Mouse (Mus musculus) hematopoietic stem cell, adult 5-6 weeks (primary cell): ENCODE results near the gene Tyw1. TPM values are rescaled to one million over a fixed set of nuclear protein-coding genes. Genes with fewer than 3 reads are reported as not detected.

Experiments
- ATAC-seq, 2 experiments: fragments of 125-278 bp in 1 of 2; replicated peaks in 1 of 2; 2 replicates each; pipeline ENCODE4 v1.8.0; 2016 to 2017; ENCODE audit warnings: inconsistent platforms in 2 of 2, mild to moderate bottlenecking in 2 of 2, moderate number of reproducible peaks in 2 of 2, low read depth in 1 of 2, moderate TSS enrichment in 1 of 2; ENCODE audit not compliant: low FRiP score in 2 of 2, poor library complexity in 2 of 2, severe bottlenecking in 2 of 2, insufficient read depth in 1 of 2, low TSS enrichment in 1 of 2
- total RNA-seq: library from RNA; stranded (forward); fragments of 172-1452, 232-1000 nt; gene quantifications from 2 replicates; pipeline ENCODE4 v1.2.3, GENCODE M21; 2017

Gene Tyw1
- 40.5 and 53.1 TPM in 2 replicates for total RNA-seq

DNA sequence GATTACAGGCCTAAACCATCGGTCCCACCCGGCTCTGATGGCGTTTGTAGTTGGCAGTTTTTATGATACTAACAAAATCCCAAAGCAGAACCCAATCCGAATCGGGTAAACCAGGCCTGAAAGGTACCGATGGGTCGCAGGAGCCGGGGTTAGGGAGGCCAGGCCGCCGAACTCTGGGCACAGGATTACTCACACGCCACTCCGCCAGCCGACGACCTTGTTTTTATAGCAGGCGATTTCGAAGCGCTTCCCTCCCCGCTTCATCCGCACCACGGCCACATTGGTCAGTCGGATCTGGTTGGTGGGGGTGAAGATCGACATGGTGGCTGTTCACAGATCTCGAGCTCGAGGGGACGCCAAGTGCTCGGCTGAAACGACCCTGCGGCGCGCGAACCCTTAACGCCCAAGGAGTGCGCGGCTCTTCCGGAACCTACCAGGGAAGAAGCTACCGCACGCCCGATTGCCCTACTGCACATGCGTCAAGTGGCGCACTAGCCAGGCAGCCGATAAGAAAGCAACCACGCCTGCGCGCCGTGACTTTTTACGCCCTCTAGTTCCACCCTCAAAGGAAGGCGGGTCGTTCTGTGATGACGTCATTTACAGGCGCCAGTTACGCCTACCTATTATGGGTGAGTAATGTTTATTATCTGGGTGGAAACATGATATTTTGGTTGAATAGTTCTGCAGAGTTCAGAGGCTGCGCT is at the start of gene Tyw1, which contains the start of gene Sbds:
Tyw1 (plus strand) TSS at position 603 of the 704 bp plus-strand sequence.
Sbds (minus strand) TSS at position 514 of the 704 bp plus-strand sequence.
- peak; percentile 79 to 83 for ATAC-seq

GRCm38 (mm10) chr5:130207299-130207698 is 48.1 kb upstream of the Tyw1 start:
- no peak for ATAC-seq

DNA sequence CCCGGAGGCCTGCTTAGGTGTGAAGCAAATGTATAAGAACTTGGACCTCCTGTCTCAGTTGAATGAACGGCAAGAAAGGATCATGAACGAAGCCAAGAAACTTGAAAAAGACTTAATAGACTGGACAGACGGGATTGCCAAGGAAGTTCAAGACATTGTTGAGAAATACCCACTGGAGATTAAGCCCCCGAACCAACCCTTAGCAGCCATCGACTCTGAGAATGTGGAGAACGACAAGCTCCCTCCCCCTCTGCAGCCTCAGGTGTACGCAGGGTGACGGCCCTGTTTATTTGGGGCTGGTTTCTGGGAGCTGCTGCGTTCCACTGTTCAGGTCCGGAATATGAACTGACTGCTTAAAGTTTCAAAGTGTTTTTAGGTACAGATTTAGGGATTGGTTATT is 42.5 kb upstream of the Tyw1 start:
- ATAC-seq: no peak

DNA sequence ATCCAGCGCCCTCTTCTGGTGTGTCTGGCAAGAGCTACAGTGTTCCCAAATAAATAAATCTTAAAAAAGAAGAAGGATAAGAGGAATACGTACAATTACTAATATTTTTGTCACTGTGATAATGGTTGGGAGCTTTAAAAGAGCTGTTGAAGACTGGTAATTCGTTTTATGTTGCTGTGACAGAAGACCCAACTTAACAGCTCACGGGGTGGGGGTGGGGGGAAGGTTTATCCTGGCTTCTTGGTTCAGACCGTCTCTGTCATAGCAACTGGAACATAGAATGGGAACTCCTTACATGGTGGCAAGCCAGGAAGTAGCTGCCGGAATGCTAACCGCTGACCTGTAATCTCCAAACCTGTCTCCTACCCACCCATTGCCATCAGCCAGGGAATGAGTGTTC is 38.6 kb upstream of the Tyw1 start, which contains the start of gene Tmem248:
Tmem248 (plus strand) TSS at position 301 of the 400 bp plus-strand sequence.
- ATAC-seq: no peak

DNA sequence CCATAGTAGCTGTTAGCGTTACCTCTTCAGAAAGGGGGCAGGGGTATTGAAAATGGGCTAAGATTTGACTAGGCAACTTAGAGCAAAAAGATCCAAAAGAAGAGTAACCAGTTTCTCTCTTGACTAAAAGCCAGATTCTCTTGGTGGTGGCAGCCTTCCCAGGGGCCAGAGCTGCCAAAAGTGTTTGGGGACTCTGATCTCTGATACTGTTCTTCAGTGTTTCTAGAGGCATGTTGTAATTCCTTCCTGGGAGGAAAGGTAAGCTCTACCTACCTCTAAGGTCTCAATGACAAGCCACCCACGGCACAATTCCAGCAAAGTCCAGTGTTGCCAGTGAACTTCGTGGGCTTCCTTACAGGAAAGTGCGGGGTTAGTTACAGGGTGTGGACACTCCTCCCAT is 38.0 kb upstream of the Tyw1 start:
- ATAC-seq: no peak

- ATAC-seq: no peak
These were observed 37.1 kb upstream of the Tyw1 start for GRCm38 (mm10) chr5:130218336-130218735.

GRCm38 (mm10) chr5:130221316-130221715 is 34.1 kb upstream of the Tyw1 start:
- ATAC-seq: no peak

GRCm38 (mm10) chr5:130221760-130222145 is 33.7 kb upstream of the Tyw1 start:
- ATAC-seq: peak; percentile 35 to 41; a peak in 3 of 4 replicates

GRCm38 (mm10) chr5:130222146-130223004 is 33.0 kb upstream of the Tyw1 start:
- ATAC-seq: peak; percentile 74 to 76

- no peak for ATAC-seq
These were observed 28.6 kb upstream of the Tyw1 start for GRCm38 (mm10) chr5:130226790-130227189.

GRCm38 (mm10) chr5:130228120-130228519 is 27.3 kb upstream of the Tyw1 start:
- ATAC-seq: peak; percentile 18 to 28; a peak in 2 of 4 replicates

GRCm38 (mm10) chr5:130236302-130236701 is 19.1 kb upstream of the Tyw1 start:
- peak in 1 of 2 experiments; percentile 28; a peak in 1 of 4 replicates for ATAC-seq

GRCm38 (mm10) chr5:130239236-130239635 is 16.2 kb upstream of the Tyw1 start:
- no peak for ATAC-seq

- no peak for ATAC-seq
These were observed 15.6 kb upstream of the Tyw1 start for GRCm38 (mm10) chr5:130239856-130240255.

DNA sequence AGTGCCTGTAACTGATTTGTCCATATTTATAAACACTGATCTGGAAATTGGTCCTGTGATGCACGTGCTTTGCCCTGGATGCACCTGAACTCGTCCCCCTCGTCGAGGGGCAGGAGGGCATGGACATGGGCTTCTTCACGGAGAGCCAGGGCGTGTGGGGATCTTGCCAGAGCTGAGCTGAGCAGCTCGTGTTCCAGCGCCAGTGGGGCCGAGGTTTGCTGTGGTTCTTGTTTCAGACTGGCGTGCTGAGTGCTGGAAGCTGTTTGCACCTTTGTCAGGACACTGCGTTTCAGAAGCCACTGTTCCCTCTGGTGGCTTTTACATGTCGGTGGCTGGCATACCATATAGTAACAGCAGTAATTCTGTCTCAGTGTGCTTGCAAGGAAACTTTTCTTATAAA is 14.0 kb upstream of the Tyw1 start:
- no peak for ATAC-seq

DNA sequence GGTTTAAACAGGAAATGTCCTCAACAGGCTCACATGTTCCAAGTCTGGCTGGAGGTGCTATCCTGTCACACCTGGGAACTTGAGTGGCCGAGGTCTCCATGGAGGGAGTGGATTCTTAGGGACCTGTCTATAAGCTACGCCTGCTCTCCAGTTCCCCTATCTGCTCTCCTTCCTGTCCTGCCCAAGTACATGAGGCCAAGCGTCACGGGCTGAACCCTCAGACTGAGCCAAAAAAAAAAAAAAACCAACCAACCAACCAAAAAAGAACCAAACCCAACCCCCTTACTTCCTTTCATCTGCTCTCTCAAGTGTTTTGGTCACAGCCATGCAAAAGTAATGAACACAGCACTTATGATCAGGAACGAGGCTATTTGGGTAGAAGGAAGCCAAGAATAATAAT is 7.6 kb upstream of the Tyw1 start:
- peak; percentile 74 to 79 for ATAC-seq

DNA sequence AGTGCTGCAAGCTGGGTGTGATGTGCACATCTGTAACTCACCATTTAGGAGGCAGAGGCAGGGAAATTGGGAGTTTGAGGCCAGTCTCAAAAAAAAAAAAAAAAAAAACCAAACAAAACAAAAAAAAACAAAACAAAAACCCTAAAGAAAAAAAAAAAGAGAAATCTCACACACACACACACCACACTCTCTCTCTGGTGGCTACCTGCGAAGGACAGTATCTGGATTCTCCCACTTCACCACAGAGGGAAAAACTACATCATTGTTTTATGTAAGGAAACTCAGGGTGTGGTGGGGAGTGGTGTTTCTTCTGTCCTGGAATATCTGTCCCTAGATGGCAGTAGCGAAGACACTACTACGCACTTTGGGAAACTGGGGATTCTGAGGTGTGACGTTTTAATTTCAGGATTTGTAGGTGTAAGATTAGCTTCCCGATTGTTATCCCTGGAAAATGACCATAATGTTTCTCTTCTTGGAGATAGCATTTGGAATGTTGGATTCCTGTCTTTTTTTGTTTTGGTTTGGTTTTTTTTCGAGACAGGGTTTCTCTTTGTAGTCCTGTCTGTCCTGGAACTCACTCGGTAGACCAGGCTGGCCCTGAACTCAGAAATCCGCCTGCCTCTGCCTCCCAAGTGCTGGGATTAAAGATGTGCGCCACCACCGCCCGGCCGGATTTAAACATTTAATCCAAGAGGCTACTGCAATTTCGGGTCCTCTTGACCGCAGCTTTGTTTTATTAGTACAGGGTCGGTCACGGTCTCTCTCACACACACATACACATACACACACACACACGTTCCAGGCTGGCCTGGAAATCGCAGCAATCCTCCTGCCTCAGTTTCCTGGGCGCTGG is 1.0 kb upstream of the Tyw1 start:
- ATAC-seq: no peak
